Mouse (Mus musculus) olfactory bulb, adult 2 months (tissue): ENCODE results near the gene Irf2bp1.

Experiments
- CTCF ChIP-seq: fragments of 200-500 bp; IDR thresholded peaks from 2 replicates; pipeline ENCODE4 v1.5.1; 2012; ENCODE audit warnings: low read depth, mild to moderate bottlenecking, low read length, moderate library complexity; ENCODE audit not compliant: insufficient read depth
- POLR2A ChIP-seq: fragments of 200-500 bp; IDR thresholded peaks from 2 replicates; pipeline ENCODE4 v1.6.1; 2012; ENCODE audit warnings: mild to moderate bottlenecking, low read depth, low read length, moderate library complexity; ENCODE audit not compliant: insufficient read depth

- TF ChIP-seq CTCF = no peak
- no peak for TF ChIP-seq POLR2A
Observed at GRCm38 (mm10) chr7:18962171-18962792, 41.6 kb upstream of the Irf2bp1 start.
